Mouse (Mus musculus) frontal cortex, adult 2 months (tissue): ENCODE data around the gene Olfr1217. TPM values are rescaled to one million over a fixed set of nuclear protein-coding genes. Genes with fewer than 3 reads are reported as not detected.
"Not testable (repeated sequence)": the region's sequence is repeated elsewhere in the genome, so short reads cannot be mapped to it uniquely, and the experiment has no call there.

Experiments
- DNase-seq, 2 experiments: peaks; one replicate each; pipeline ENCODE4 v3.0.0; 2022; ENCODE audit warnings: low spot score in 1 of 2; ENCODE audit errors: extremely low spot score in 1 of 2
- polyA plus RNA-seq: library from polyadenylated mRNA; depleted of rRNA; stranded (reverse); fragments of >200 nt; gene quantifications from 2 replicates; pipeline ENCODE4 v1.2.3, GENCODE M21; 2012; rRNA removed

Gene Olfr1217
- 0.15 TPM in 1 of 2 replicates, not detected in the other for polyA plus RNA-seq

GRCm38 (mm10) chr2:89031965-89032364, at the start of gene Olfr1217:
Olfr1217 (minus strand) TSS chr2:89032065.
- no peak for DNase-seq

GRCm38 (mm10) chr2:89081487-89081886, 49.6 kb upstream of the Olfr1217 start:
- DNase-seq: no peak

- DNase-seq: no peak
These were observed 29.2 kb upstream of the Olfr1217 start, which contains the start of gene Olfr1218 for GRCm38 (mm10) chr2:89061087-89061486. Olfr1218 (minus strand) TSS chr2:89061187.

- not testable (repeated sequence) for DNase-seq
These were observed 10.4 kb downstream of the Olfr1217 start for GRCm38 (mm10) chr2:89021436-89021835.

GRCm38 (mm10) chr2:89018240-89018639, 13.6 kb downstream of the Olfr1217 start, which contains the start of gene Olfr1216:
Olfr1216 (minus strand) TSS chr2:89018340.
- DNase-seq: no peak

GRCm38 (mm10) chr2:89006873-89007272, 25.0 kb downstream of the Olfr1217 start, which contains the start of gene Olfr1215:
Olfr1215 (minus strand) TSS chr2:89006973.
- no peak for DNase-seq

- DNase-seq: no peak
These were observed 39.3 kb downstream of the Olfr1217 start, which contains the start of gene Olfr1214 for GRCm38 (mm10) chr2:88992553-88992952. Olfr1214 (minus strand) TSS chr2:88992653.

GRCm38 (mm10) chr2:88980181-88980580, 51.7 kb downstream of the Olfr1217 start, which contains the start of gene Gm13762:
Gm13762 (minus strand) TSS chr2:88980281.
- DNase-seq: no peak

Other genes with a start within 250 kb of the Olfr1217 start
- not detected in 2 replicates for gene Olfr1201, start 239.0 kb downstream of the Olfr1217 start, polyA plus RNA-seq
- gene Olfr1202, start 217.6 kb downstream of the Olfr1217 start, polyA plus RNA-seq: not detected in 2 replicates
- not detected in 2 replicates for gene Olfr1205, start 202.3 kb downstream of the Olfr1217 start, polyA plus RNA-seq
- gene Olfr1204, start 182.8 kb downstream of the Olfr1217 start, polyA plus RNA-seq: not detected in 2 replicates
- not detected in 2 replicates for gene Olfr1206, start 168.8 kb downstream of the Olfr1217 start, polyA plus RNA-seq
- not detected in 2 replicates for gene Olfr1208, start 129.8 kb downstream of the Olfr1217 start, polyA plus RNA-seq
- gene Olfr1209, start 116.9 kb downstream of the Olfr1217 start, polyA plus RNA-seq: not detected in 2 replicates
- not detected in 2 replicates for gene Olfr1211, start 94.0 kb downstream of the Olfr1217 start, polyA plus RNA-seq
- not detected in 2 replicates for gene Olfr1212, start 78.1 kb downstream of the Olfr1217 start, polyA plus RNA-seq
- not detected in 2 replicates for gene Gm13762, start 51.8 kb downstream of the Olfr1217 start, polyA plus RNA-seq
- not detected in 2 replicates for gene Olfr1214, start 39.4 kb downstream of the Olfr1217 start, polyA plus RNA-seq
- gene Olfr1215, start 25.1 kb downstream of the Olfr1217 start, polyA plus RNA-seq: not detected in 2 replicates
- gene Olfr1216, start 13.7 kb downstream of the Olfr1217 start, polyA plus RNA-seq: not detected in 2 replicates
- gene Olfr1218, start 29.1 kb upstream of the Olfr1217 start, polyA plus RNA-seq: not detected in 2 replicates
- gene Olfr1219, start 51.4 kb upstream of the Olfr1217 start, polyA plus RNA-seq: not detected in 2 replicates
- gene Olfr1220, start 74.8 kb upstream of the Olfr1217 start, polyA plus RNA-seq: not detected in 2 replicates
- gene Olfr1221, start 85.2 kb upstream of the Olfr1217 start, polyA plus RNA-seq: not detected in 2 replicates
- not detected in 2 replicates for gene Olfr1222, start 101.0 kb upstream of the Olfr1217 start, polyA plus RNA-seq
- gene Olfr1223, start 119.5 kb upstream of the Olfr1217 start, polyA plus RNA-seq: not detected in 2 replicates
- not detected in 2 replicates for gene Olfr1224-ps1, start 132.0 kb upstream of the Olfr1217 start, polyA plus RNA-seq
- not detected in 2 replicates for gene Olfr1225, start 142.6 kb upstream of the Olfr1217 start, polyA plus RNA-seq
- gene Olfr1226, start 168.0 kb upstream of the Olfr1217 start, polyA plus RNA-seq: 0.02 TPM in 1 of 2 replicates, not detected in the other
- gene Olfr1228, start 222.0 kb upstream of the Olfr1217 start, polyA plus RNA-seq: 0.12 TPM in 1 of 2 replicates, not detected in the other